ENCODE assay signal across 9 mouse cellular contexts in genomic region chr3:88381389-88382315, GRCm38 (mm10). TPM values are rescaled to one million over a fixed set of nuclear protein-coding genes. Genes with fewer than 3 reads are reported as not detected.
DNase-seq lines count a peak whose midpoint lies in the region; ATAC-seq lines count a peak whose summit lies in the region.
"Not testable (repeated sequence)": the region's sequence is repeated elsewhere in the genome, so short reads cannot be mapped to it uniquely, and the experiment has no call there.
"Had no signal": no experiment of that assay in that cellular context is flagged by ENCODE, and none has a peak within 500 bp of the region (broad histone marks: within the 10 kb centered on the region; RNA-seq: fewer than 3 reads in every experiment).

No protein-coding gene starts in this region.

- peak overlapping the region; percentile 59 for H3K4me2 ChIP-seq in limb, embryonic 12.5 days
- peak overlapping the region; percentile 50 for H3K4me2 ChIP-seq in neural tube, embryonic 13.5 days

- ATAC-seq in inflammation-experienced regulatory T-cells, adult 6 months = peak; percentile 99
- ATAC-seq in limb, embryonic 12.5 days (ENCODE audit: insufficient number of reproducible peaks, insufficient read depth, low FRiP score, low TSS enrichment, low read depth) = peak; percentile 77
- ATAC-seq in neural tube, embryonic 13.5 days (ENCODE audit: low read depth) = peak; percentile 93

- peak overlapping the region; percentile 75 for H3K27ac ChIP-seq in embryonic facial prominence, embryonic 10.5 days (replicated peaks)
- not testable (repeated sequence) for H3K27ac ChIP-seq in heart, embryonic 10.5 days; limb, embryonic 12.5 days
- peak overlapping the region; percentile 88 for H3K27ac ChIP-seq in neural tube, embryonic 13.5 days (replicated peaks)

- H3K9me3 ChIP-seq in embryonic facial prominence, embryonic 10.5 days; heart, embryonic 10.5 days; limb, embryonic 12.5 days; neural tube, embryonic 13.5 days: not testable (repeated sequence)

- H3K9ac ChIP-seq in limb, embryonic 12.5 days (replicated peaks) = 0 out of 2 replicates have a peak overlapping the region, but pooled peaks have one; percentile 31
- peak overlapping the region; percentile 57; the same call in 1 of the 2 replicates for H3K9ac ChIP-seq in neural tube, embryonic 13.5 days

- H3K36me3 ChIP-seq in embryonic facial prominence, embryonic 10.5 days (replicated peaks); heart, embryonic 10.5 days; limb, embryonic 12.5 days; neural tube, embryonic 13.5 days: not testable (repeated sequence)

- H3K27me3 ChIP-seq in embryonic facial prominence, embryonic 10.5 days (replicated peaks; ENCODE audit: low read depth, poor library complexity, severe bottlenecking); heart, embryonic 10.5 days (ENCODE audit: insufficient read depth, poor library complexity, severe bottlenecking); limb, embryonic 12.5 days; neural tube, embryonic 13.5 days: not testable (repeated sequence)

- 7% methylated on average over 22 of the region's 22 CpGs for WGBS in embryonic facial prominence, embryonic 10.5 days
- WGBS in heart, embryonic 10.5 days = 10% methylated on average over 19 of the region's 22 CpGs
- 8% methylated on average over 20 of the region's 22 CpGs for WGBS in limb, embryonic 12.5 days
- 6% methylated on average over 20 of the region's 22 CpGs for WGBS in neural tube, embryonic 13.5 days

- peak overlapping the region; percentile 46 for H3K4me3 ChIP-seq in embryonic facial prominence, embryonic 10.5 days
- peak overlapping the region; percentile 36 for H3K4me3 ChIP-seq in heart, embryonic 10.5 days
- peak overlapping the region; percentile 31 for H3K4me3 ChIP-seq in limb, embryonic 12.5 days (replicated peaks)
- H3K4me3 ChIP-seq in neural tube, embryonic 13.5 days = peak overlapping the region; percentile 27

- H3K4me1 ChIP-seq in embryonic facial prominence, embryonic 10.5 days = peaks cover 10% of the 10 kb centered on the region
- H3K4me1 ChIP-seq in heart, embryonic 10.5 days; limb, embryonic 12.5 days (replicated peaks); neural tube, embryonic 13.5 days (replicated peaks): not testable (repeated sequence)

- peak; percentile 71 for DNase-seq in MN1 (ENCODE audit: low spot score)
- peak; percentile 68 for DNase-seq in embryonic facial prominence, embryonic 10.5 days (ENCODE audit: low spot score)
- DNase-seq in heart, embryonic 10.5 days (ENCODE audit: low spot score) = peak; percentile 68
- DNase-seq in lung, postnatal 36 days = peak; percentile 35
- peak; percentile 63 to 80 for DNase-seq in thymus, postnatal 10 days (ENCODE audit: low spot score in 2 of 2)

RNA-seq across cellular contexts. Expression of gene Bglap, which starts 2.6 kb away (rescaled TPM):
- not detected in 2 replicates for polyA plus RNA-seq in embryonic facial prominence, embryonic 10.5 days (2016; fragmentation: Nextera tagmentation; extraction: Ambion mirVana)
- polyA plus RNA-seq in heart, embryonic 10.5 days (2016; fragmentation: Nextera tagmentation; extraction: Ambion mirVana) = not detected in 2 replicates
- polyA plus RNA-seq in inflammation-experienced regulatory T-cells, adult 6 months (2017; shearing (Covaris generic)) = not detected
- polyA plus RNA-seq in limb, embryonic 12.5 days (2016; fragmentation: Nextera tagmentation; extraction: Ambion mirVana) = not detected in 2 replicates
- not detected in 2 replicates for polyA plus RNA-seq in neural tube, embryonic 13.5 days (2015; fragmentation: Nextera tagmentation; extraction: Ambion mirVana)
- polyA plus RNA-seq: macrophage had no signal

RNA-seq across cellular contexts. Expression of gene Bglap2, which starts 3.2 kb away (rescaled TPM):
- not detected in 2 replicates for polyA plus RNA-seq in embryonic facial prominence, embryonic 10.5 days (2016; fragmentation: Nextera tagmentation; extraction: Ambion mirVana)
- not detected in 2 replicates for polyA plus RNA-seq in heart, embryonic 10.5 days (2016; fragmentation: Nextera tagmentation; extraction: Ambion mirVana)
- polyA plus RNA-seq in inflammation-experienced regulatory T-cells, adult 6 months (2017; shearing (Covaris generic)) = not detected
- polyA plus RNA-seq in limb, embryonic 12.5 days (2016; fragmentation: Nextera tagmentation; extraction: Ambion mirVana) = not detected in 2 replicates
- not detected in 2 replicates for polyA plus RNA-seq in neural tube, embryonic 13.5 days (2015; fragmentation: Nextera tagmentation; extraction: Ambion mirVana)
- polyA plus RNA-seq: macrophage had no signal

RNA-seq across cellular contexts. Expression of gene Bglap3, which starts 9.1 kb away (rescaled TPM):
- 0.10 and 0.35 TPM in 2 replicates for polyA plus RNA-seq in embryonic facial prominence, embryonic 10.5 days (2016; fragmentation: Nextera tagmentation; extraction: Ambion mirVana)
- polyA plus RNA-seq in heart, embryonic 10.5 days (2016; fragmentation: Nextera tagmentation; extraction: Ambion mirVana) = 0.44 TPM in 1 of 2 replicates, not detected in the other
- not detected for polyA plus RNA-seq in inflammation-experienced regulatory T-cells, adult 6 months (2017; shearing (Covaris generic))
- polyA plus RNA-seq in limb, embryonic 12.5 days (2016; fragmentation: Nextera tagmentation; extraction: Ambion mirVana) = 0.10 and 0.29 TPM in 2 replicates
- not detected in 2 replicates for polyA plus RNA-seq in neural tube, embryonic 13.5 days (2015; fragmentation: Nextera tagmentation; extraction: Ambion mirVana)
- polyA plus RNA-seq: macrophage had no signal

RNA-seq across cellular contexts. Expression of gene Paqr6, which starts 17.3 kb away (rescaled TPM):
- 0.43 and 1.2 TPM in 2 replicates for polyA plus RNA-seq in embryonic facial prominence, embryonic 10.5 days (2016; fragmentation: Nextera tagmentation; extraction: Ambion mirVana)
- polyA plus RNA-seq in heart, embryonic 10.5 days (2016; fragmentation: Nextera tagmentation; extraction: Ambion mirVana) = 1.7 and 2.2 TPM in 2 replicates
- polyA plus RNA-seq in inflammation-experienced regulatory T-cells, adult 6 months (2017; shearing (Covaris generic)) = not detected
- 2.8 and 3.2 TPM in 2 replicates for polyA plus RNA-seq in limb, embryonic 12.5 days (2016; fragmentation: Nextera tagmentation; extraction: Ambion mirVana)
- polyA plus RNA-seq in neural tube, embryonic 13.5 days (2015; fragmentation: Nextera tagmentation; extraction: Ambion mirVana) = 3.4 and 5.3 TPM in 2 replicates
- polyA plus RNA-seq: macrophage had no signal

RNA-seq across cellular contexts. Expression of gene Pmf1, which starts 28.5 kb away (rescaled TPM):
- polyA plus RNA-seq in embryonic facial prominence, embryonic 10.5 days (2016; fragmentation: Nextera tagmentation; extraction: Ambion mirVana) = 184 and 194 TPM in 2 replicates
- polyA plus RNA-seq in heart, embryonic 10.5 days (2016; fragmentation: Nextera tagmentation; extraction: Ambion mirVana) = 131 and 149 TPM in 2 replicates
- 100 to 1,000 TPM in 1 of 3 experiments, 10 to 100 TPM in 2; 46.3 to 105 (median 50.5) TPM for polyA plus RNA-seq in inflammation-experienced regulatory T-cells, adult 6 months (2017; shearing (Covaris generic))
- polyA plus RNA-seq in limb, embryonic 12.5 days (2016; fragmentation: Nextera tagmentation; extraction: Ambion mirVana) = 149 and 151 TPM in 2 replicates
- polyA plus RNA-seq in neural tube, embryonic 13.5 days (2015; fragmentation: Nextera tagmentation; extraction: Ambion mirVana) = 31.6 and 33.5 TPM in 2 replicates
